Mouse (Mus musculus): ENCODE results near the gene Aamp.
"Not testable (repeated sequence)": the region's sequence is repeated elsewhere in the genome, so short reads cannot be mapped to it uniquely, and the experiment has no call there.

Aamp gene

GRCm38 (mm10) chr1:74284543-74285160, at the start of gene Aamp, which contains the start of gene Pnkd:
Gene Aamp, minus strand, starts transcription at chr1:74284738.
Gene Pnkd, plus strand, starts transcription at chr1:74284930.
- CTCF ChIA-PET: interaction anchor here (0.7 to 1.2 kb wide), 2 partner anchors 78 to 164 kb away, joined by 6 to 7 read pairs; no protein-coding TSS in a partner anchor

DNA sequence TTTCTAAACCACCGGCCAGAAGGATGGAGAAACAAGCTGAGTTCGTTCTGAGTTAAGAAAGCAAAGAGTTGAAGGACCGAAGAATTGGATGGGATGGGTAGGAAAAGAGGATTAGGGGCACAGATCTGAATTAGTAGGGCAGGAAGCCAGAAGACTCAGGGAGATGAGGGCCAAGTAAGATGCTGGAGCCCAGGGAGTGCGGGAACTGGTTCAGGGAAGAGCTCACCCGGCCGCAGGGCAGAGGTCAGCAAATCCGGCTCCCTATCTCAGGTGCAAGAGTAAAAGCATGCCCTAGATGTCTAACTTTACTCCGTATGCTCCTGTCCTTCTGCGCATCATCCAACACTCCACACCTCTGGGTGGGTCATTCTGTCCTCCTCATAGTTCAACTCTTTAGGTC, 48.4 kb upstream of the Aamp start:
- CTCF ChIA-PET: interaction anchor here (0.6 to 0.7 kb wide), 2 partner anchors 20 to 55 kb away, joined by 3 read pairs; no protein-coding TSS in a partner anchor

- CTCF ChIA-PET: interaction anchor here (0.6 kb wide), 1 partner anchor 15 kb away, joined by 3 read pairs; no protein-coding TSS in a partner anchor
Measured at GRCm38 (mm10) chr1:74332241-74332763, 47.8 kb upstream of the Aamp start.

DNA sequence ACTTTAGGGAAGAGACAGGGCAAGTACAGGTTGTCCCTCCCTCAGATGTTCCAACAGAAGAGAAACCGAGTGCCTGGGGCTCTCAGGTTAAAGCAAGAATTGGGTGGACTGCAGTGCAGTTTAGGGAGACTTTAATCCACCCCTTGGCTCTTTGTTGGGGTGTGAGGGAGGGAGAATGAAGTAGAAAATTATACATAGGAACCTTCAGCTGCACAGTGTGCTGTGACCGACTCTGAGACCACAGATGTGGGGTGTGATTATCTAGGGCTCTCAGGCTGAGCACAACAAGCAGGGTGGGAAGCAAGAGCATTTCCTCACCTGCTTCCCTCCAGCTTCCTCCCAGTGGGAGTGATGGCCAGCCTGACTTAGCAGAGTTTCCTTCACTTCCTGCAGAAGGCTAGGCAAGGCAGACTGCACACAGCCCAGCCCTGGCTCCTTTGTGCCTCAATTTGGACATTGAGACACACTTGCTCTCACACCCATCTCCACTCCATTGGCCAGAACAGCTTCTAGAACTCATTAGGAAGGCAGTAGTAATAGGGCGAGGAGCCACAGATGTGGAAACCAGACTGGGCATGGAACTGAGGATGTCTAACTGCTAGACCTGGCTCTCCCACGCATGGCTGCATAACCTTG, 46.6 kb upstream of the Aamp start:
- CTCF ChIA-PET: no interaction called here

GRCm38 (mm10) chr1:74329899-74330431, 45.4 kb upstream of the Aamp start:
- CTCF ChIA-PET: interaction anchor here (0.5 to 0.7 kb wide), 2 partner anchors 26 to 57 kb away, joined by 3 to 5 read pairs; no protein-coding TSS in a partner anchor

DNA sequence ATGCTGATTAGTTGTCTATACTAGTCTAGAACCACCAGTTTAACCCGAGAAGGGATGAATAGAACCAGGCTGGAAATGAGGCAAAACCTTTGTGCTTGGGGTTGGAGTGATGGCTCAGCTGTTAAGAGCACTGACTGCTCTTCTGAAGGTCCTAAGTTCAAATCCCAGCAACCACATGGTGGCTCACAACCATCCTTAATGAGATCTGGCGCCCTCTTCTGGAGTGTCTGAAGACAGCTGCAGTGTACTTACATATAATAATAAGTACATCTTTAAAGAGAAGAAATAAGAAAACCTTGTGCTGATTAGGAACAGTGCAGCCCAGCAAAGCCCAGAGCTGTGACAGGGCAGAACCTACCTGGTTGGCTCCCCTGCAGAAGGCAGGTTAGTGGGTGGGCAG, 42.4 kb upstream of the Aamp start:
- CTCF ChIA-PET: not testable (repeated sequence)

- CTCF ChIA-PET: no interaction called here
Measured at GRCm38 (mm10) chr1:74321396-74321795, 36.9 kb upstream of the Aamp start.

DNA sequence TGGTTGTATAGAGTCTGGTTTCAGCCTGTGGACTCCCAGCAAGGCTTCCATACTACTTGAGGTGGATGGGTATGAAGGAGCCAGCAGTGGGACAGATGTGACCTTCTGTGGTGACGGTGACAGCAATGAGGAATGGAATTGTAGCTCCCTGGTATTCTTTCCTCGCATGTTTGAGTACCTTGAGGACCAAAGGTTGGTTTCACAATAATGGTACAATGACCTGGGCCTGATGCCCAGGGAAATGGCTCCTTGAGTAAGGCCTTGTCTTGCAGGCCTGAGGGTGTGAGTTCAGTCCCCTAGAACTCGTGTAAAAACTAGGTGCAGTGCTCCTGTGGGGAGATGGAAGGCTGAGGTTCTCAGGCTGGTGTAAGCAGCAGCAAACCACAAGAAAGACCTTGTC, 34.2 kb upstream of the Aamp start:
- CTCF ChIA-PET: interaction anchor here (0.7 kb wide), 1 partner anchor 68 kb away, joined by 6 read pairs; no protein-coding TSS in a partner anchor

- CTCF ChIA-PET: interaction anchor here (0.6 kb wide), 1 partner anchor 962 kb away, joined by 3 read pairs; no protein-coding TSS in a partner anchor
Measured at GRCm38 (mm10) chr1:74316114-74316827, 31.7 kb upstream of the Aamp start.

- CTCF ChIA-PET: interaction anchor here (0.6 to 0.7 kb wide), 3 partner anchors 31 to 121 kb away, joined by 3 read pairs; no protein-coding TSS in a partner anchor
Measured at GRCm38 (mm10) chr1:74314796-74315195, 30.3 kb upstream of the Aamp start.

DNA sequence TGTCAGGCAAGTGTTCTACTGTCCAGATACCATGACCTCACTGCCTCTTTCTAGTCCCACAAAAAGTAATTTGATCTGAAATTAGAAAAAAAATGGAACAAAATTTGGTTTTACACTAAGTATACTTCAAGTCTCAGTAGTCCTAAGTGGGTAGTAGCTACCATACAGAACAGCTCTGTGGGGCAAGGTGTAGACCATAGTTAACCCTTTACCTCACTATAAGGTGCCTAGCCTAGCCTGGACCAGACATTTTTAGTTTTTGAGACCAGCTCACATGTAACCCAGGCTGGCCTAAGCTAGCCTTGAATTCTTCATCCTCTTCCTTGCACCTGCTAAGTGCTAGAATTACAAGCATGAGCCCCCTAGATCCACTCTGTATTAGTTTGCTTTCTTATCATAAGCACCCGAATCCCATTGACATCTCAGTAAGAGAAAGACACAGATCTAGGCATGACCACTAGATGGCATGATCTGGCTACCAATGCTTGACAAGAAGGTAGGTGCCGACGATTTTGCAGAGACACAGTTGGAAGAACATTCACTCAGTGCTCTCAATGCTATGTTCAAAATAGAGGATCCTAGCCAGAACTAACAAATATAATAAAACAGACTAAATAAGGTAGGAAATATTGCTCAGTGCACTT, 28.6 kb upstream of the Aamp start:
- CTCF ChIA-PET: no interaction called here

DNA sequence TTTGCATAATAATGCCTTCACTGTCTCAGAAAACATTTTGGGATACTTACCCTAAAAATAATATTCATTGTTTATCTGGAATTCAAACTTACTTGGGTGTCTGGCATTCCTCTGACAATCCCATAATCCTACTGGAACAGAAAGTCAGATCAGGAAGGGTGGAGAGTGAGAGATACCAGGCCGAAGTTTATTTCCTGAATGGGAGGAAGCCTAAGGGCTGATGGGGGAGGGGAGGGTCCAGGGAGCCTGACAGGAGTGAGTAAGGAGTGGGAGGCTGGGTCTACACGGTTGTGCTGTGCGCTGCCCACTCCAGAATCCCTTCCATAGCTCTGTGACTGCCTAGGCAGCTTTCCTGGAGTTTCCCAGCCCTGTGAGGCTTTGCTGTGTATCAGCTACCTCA, 25.2 kb upstream of the Aamp start:
- CTCF ChIA-PET: interaction anchor here (0.7 kb wide), 1 partner anchor 20 kb away, joined by 3 read pairs; no protein-coding TSS in a partner anchor

DNA sequence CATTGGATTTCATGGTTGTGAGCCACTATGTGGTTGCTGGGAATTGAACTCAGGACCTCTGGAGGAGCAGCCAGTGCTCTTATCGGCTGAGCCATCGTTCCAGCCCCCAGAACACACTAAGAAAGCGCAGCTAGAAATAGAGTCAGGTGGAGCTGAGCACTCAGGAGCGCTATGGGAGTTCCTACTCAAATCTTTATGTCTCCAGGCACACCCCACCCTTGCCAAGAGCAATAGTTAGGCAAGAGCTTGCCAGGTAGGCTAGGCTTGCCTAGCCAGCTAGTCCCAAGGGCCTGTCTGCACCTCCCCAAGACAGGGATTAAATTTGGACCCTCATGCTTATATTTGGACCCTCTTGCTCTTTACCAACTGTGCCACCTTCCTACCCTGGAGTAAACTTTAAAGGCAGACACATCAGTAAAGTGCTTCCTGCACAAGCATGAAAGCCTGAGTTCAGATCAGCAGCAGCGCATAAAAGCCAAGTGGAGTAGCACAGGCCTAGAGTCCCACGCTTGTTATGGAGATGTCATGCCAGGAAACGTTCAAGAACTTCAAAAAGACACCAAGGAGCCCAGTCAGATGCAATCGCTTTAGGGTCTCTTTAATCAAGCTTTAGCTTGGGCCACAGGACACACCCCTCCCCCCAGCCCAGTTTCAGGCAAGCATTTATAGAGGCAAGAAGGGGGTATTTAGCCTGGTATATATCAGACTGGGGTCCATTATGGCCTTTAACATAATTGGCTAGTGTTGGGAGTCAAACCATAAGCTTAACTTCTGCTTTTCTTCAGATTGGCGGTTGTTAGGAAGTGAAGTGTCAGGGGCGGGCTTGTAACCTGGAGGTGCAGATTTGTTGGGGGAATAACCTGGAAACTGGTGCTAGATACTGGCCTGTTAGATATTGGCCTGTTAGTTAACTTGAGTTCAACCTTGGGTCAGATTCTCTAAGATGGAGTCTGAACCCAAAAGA, 23.7 kb upstream of the Aamp start:
- CTCF ChIA-PET: no interaction called here

DNA sequence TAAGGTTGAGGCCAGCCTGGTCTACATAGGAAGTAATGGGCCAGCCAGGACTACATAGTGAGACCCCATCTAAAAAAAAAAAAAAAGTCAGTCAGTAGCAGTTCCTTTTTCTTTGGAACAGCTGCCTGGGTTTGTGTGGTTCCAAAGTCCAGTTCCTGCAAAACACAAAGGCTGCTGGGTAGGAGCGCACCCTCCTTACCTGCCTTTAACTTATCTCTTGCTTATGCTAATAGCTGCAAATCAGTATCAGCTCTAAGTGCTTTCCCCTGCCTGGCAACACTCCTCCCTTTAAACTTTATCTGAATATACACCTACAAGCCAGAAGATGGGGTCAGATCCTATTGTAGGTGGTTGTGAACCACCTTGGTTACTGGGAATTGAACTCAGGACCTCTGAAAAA, 22.6 kb upstream of the Aamp start:
- CTCF ChIA-PET: interaction anchor here (0.7 kb wide), 1 partner anchor 68 kb away, joined by 6 read pairs; no protein-coding TSS in a partner anchor

DNA sequence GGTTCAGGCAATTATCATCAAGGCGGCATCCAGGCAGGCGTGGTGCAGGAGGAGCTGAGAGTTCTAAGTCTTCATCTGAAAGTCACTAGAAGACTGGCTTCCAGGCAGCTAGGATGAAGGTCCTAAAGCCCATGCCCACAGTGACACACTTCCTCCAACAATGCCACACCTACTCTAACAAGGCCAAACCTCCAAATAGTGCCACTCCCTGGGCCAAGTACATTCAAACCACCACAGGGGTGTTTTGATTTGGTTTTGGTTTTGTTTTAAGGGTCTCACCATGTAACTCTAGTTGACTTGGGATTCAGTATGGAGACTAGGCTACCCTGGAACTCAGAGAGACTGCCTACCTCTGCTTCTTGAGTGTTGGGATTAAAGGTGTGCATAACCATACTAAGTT, 21.0 kb upstream of the Aamp start, which contains the start of gene Tmbim1:
Gene Tmbim1 (minus strand): TSS at position 101 of the 400 bp plus-strand sequence.
- CTCF ChIA-PET: no interaction called here

- CTCF ChIA-PET: no interaction called here
Measured at GRCm38 (mm10) chr1:74304946-74305345, 20.4 kb upstream of the Aamp start.

- CTCF ChIA-PET: no interaction called here
Measured at GRCm38 (mm10) chr1:74304339-74304790, 19.8 kb upstream of the Aamp start.

DNA sequence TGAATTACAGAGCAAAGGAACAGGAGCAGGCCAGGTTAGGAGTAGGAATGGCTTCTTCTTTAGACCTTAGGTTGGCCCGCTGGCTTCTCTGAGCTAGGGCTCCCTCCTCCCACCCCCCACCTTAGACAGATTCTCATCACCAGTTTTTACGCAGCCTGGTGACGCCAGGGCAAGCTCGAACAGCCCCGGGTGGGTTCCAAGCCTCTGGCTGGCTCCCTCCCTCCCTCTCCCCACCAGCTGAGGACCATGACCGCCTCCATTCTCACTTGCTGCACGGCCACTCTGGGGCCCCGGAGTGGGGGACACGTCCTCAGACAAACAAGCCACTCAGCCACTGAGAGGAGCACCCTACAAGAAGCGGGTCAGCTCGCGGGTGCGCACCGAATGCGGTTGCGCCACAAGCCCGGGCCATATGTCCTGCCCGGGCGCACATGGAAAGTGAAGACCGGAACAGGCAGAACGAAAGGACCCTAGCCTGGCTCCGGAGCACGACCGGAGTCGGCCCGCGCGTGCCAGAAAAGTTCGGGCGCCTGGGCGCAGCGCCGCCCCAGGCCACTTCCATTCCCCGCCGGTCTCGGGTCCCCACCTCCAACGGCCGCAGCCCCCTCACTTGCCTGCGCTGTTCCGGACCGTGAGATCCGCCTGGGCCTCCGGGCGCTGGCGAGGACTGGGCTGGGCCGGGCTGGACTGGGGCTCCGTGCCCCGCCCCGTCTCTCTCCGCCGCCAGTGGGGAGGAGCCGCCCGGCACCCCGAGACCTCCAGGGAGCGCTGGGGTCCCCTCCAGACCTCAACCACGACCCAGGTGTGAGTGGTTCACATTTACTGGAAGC, 19.2 kb upstream of the Aamp start:
- CTCF ChIA-PET: interaction anchor here (0.6 to 1.3 kb wide), 2 partner anchors 16 to 26 kb away, joined by 5 read pairs; no protein-coding TSS in a partner anchor

GRCm38 (mm10) chr1:74302835-74303234, 18.3 kb upstream of the Aamp start:
- CTCF ChIA-PET: interaction anchor here (1.3 kb wide), 1 partner anchor 15 kb away, joined by 5 read pairs; no protein-coding TSS in a partner anchor
